Mouse (Mus musculus): ENCODE measurements at regions not wholly inside any gene's neighbourhood (a gene's known extent, or its start where the extent isn't known, plus 50 kb on each side); places are given as distances from the start of the nearest gene placed in this dataset.

DNA sequence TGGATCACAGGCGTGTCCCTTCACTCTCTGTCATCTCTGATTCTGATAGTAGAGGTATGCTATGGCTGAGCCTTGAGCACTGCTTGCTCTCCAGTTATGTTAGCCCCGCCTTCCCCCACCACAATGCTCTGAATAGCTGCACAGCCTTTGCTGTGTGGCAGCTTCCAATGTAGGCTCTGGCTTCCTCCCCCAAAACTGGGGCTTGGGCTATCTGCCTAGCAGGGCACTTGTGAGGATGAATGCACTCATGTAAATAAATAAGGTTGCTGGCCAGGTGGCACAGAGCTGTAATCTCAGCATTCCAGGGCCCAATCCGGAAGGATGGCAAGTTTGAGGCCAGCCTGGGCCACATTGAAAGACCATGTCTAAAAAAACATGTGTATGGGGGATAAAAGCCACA lies 103.6 kb upstream of the Sdk1 start:
- no peak for ATAC-seq (ENCODE audit: low TSS enrichment)

DNA sequence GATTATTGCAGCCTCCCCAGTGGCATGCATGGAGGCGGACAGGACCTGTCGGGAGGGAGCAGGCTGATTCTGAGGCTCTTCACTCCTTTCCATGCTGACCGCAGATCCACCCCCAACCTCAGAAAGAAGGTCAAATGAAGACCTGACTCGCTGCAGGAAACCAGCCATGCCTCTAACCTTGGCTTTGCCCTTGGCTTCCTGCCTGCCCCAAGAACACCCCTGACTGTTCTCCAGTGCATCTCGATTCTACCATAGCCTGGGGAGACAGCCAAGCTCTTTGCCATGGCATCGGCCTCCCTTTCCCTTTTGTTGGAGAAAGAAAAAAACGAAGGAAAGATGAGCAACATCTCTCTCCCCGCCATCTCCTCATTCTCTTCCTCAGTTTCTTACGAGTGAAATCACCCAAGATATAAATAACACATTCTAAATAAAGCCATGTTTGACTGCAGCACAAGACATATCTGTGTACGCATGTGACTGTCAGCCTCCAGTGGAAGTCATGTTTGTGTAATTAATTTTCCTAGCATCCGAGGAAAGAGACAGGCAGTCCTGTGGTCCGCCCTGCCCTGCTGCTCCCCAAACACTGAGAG lies 102.4 kb upstream of the Sdk1 start:
- ATAC-seq (ENCODE audit: low TSS enrichment) = peak; percentile 62; the same call in 1 of the 2 replicates

DNA sequence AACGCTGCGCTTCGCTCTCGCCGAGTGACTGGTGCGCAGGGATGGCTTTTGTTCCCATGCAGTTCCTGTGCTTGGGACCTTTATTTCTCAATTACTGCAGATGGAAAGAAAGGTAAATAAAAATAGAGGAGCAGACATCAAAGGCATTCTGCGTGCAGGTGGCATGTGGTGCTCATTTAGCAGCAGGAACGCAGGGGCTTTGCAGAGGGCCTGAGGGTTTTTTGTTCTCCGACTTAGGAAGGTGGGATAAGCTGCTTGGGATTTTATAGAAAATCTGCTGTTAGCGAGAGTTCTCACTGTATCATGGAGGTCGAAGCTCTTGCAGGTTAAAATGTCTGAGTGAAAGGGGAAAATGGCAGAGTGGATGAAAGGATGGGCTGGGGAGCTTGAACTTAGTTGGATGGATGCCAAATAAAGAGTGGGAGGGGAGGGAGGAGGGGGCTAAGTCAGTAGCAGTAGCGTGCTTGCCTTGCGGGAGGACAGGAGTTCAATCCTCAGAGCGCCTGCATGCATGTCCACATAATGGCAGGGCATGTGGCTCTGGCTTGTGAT lies 101.9 kb upstream of the Sdk1 start:
- ATAC-seq (ENCODE audit: low TSS enrichment) = no peak

DNA sequence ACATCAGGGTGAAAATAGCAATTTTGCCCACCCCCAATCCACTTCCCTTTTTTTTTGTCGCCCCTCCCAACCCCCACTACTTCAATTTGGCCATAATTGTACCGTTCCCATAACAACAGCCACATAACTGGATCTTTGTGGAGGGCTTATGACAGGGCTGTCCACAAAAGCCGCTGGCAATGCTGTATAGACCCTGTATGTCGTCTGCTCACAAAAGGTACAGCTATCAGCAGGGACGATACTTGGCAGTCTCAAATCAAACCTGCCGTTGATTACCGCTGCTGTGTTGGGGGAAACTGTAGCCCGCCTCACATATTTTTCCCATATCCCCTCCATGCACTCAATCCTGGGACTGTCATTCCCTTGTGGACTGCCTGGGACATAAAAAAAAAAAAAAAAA lies 80.9 kb upstream of the Sdk1 start:
- no peak for ATAC-seq (ENCODE audit: low TSS enrichment)

DNA sequence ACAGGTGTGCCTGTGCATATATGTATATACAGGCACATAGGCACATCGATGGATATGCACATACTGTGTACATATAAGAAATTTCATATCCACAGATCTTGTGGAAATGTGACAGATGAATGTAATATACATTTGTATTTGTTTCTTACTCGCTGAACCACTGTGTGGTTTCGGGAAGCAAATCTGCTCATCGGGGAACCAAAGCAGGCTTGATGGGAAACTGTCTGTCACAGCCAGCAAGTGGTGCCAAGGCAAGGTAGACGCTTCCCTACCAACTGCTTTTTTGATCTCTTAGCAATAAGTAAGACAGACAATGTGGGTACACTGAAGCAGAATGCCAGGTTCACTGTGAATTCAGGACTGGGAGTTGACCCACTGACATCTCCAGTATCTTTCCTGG lies 80.3 kb upstream of the Sdk1 start:
- ATAC-seq (ENCODE audit: low TSS enrichment) = no peak

DNA sequence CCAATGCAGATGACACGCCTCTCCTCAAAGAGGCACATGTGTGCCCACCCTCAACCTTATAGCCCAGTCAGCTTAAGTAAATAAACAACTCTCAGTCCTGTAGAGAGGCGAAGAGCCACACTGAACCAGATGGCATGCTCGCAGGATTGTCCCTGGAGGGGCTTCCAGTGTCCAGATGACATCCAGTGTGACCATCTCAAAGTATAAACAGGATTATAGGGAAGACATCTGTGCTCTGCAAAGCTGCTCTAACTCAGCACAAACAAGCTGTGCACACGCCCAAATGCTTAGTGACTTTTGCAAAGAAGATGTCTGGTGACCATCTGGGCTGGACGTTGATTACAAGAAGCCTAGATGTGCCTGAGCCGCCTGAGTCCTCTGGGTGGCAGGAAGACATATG lies 58.8 kb upstream of the Sdk1 start:
- no peak for ATAC-seq (ENCODE audit: low TSS enrichment)

DNA sequence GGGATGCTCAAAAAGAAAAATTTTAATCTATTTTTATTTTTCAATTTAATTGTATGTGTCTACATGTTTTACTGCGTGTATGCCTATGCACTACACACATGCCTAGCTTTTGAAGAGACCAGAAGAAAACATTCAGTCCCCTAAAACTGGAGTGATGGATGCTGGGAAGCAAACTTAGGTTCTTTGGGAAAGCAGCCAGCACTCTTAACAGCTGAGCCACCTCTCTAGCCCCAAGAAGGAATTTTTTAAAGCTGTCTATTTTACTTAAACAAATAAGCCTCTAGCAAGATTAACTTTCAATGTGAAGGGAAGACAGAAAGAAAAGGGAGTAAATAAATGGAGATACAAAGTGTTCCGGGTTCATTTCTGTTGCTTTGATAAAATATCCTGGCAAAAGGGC lies 52.3 kb upstream of the Sdk1 start:
- ATAC-seq (ENCODE audit: low TSS enrichment) = no peak
